Mouse (Mus musculus) ovary, adult 18-20 months (tissue): Measurements from ENCODE around the gene Gas6.

Experiments
- DNase-seq: peaks from one replicate; pipeline ENCODE4 v3.0.0; 2022; ENCODE audit warnings: low spot score, mixed read lengths

Gas6 gene

GRCm38 (mm10) chr8:13461085-13461765, 33.1 kb downstream of the Gas6 start:
- DNase-seq = peak; percentile 66

DNA sequence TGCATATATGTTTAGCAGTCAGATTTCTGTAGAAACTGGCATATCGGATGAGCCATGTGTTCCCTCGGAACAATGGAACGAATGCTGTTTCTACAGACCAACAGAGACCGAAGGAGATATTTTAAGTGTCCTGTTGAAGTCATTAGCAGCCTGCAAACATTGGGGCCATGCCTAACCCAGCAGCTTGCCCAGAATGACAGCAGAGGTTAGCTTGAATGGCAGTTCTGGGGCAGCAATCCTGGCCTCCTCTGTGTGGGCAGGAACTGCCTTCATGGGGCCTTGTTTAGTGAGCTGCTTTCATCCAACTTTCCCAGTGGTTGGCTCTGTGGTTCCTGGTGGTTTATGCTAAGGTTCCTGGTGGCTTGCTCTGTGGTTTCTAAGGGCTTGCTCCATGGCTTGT, 34.9 kb downstream of the Gas6 start:
- no peak for DNase-seq

DNA sequence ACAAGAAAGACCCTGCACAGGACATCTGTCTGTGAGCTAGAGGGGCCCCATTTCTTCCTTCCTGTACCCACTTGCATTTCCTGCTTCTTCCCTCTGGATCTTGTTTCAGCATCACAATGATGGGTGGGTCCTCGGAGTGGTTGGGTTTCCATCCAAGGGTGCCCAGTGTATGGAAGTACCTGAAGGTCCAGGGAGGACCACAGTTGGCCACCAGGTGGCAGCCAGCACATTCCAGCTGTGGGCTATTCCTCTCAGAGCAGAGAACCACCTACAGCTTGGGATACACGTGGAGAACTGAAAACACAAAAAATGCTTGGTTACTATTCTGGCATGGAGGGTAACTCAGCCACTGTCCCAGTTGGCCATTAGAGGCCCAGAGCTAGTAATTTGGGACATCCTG, 39.0 kb downstream of the Gas6 start:
- DNase-seq = no peak

DNA sequence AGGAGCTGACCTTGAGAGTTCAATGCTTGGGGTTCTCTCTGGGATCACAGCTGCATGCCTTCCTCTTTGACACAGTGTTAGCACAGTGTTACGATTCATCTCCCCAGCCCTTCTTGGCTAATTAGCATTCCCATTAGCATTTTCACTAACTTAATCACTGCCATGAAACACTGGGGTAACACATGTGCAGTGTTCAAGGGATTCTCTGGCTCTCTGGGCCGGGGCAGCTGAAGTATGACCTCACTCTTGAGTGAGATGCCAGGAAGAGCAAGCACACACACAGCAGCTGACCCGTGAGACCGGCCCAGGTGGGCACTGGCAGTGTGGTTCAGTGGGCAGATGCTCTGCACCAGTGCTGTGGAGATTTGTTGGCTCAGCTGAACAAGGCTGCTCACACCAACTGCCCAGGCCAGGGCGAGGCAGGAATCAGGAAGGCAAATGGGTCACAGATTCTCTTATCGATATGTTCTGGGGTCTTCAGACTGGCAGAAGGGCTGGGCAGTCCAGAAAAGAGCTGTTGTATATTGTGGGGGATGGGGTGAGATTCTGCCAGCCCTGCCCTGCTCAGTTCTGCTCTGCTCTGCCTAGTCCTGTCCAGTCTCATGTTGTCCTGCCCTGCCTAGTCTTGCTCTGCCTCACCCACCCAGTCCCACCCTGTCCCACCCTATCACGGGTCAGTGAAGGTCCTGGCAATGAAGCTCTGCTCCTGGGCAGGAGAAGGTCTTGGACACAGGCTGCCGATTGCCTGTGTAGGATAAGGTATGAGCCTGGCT, 39.8 kb downstream of the Gas6 start:
- no peak for DNase-seq

- no peak for DNase-seq
These were observed 42.5 kb downstream of the Gas6 start for GRCm38 (mm10) chr8:13451747-13452277.

- no peak for DNase-seq
These were observed 46.1 kb downstream of the Gas6 start for GRCm38 (mm10) chr8:13448145-13448544.

DNA sequence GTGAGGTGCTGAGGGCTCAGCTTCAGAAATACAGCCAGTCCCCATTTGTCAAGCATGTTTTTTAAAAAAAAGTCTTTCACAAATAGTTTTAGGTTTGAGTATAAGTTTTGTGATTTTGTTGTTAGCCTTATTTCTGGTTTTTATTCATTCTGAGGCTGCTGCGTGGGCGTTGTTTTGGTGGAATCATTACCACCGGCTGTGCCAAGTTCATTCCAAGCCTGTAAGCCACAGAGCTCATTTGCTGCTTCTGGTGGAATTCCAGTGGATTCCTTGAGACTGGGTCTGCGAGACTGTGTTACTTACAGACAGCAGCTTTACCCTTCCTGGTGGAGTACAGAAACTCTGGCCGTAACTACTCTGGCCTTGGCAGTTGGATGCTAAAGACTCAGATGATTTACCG, 47.8 kb downstream of the Gas6 start:
- DNase-seq = no peak

GRCm38 (mm10) chr8:13442152-13442551, 52.1 kb downstream of the Gas6 start:
- DNase-seq = no peak

GRCm38 (mm10) chr8:13437531-13437930, 56.8 kb downstream of the Gas6 start:
- no peak for DNase-seq

DNA sequence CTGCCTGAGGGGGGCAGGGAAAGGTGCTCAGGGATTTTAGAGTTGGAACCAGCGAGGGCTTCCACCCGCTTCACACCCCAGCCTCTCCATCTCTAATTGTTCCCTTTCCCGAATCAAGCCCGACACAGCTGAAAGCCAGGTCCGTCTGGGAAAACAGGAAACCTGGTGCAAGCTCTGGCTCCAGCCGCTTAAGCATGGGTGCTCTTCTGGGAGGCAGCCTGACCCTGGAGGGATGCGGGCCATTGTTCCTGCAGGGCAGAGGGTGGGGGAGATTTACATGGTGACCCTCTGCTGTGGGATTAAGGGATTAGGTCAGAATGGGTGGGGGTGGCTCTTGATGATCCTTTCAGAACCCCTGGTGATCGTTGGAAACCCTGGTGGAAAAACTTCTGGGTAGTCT, 58.2 kb downstream of the Gas6 start:
- no peak for DNase-seq

DNA sequence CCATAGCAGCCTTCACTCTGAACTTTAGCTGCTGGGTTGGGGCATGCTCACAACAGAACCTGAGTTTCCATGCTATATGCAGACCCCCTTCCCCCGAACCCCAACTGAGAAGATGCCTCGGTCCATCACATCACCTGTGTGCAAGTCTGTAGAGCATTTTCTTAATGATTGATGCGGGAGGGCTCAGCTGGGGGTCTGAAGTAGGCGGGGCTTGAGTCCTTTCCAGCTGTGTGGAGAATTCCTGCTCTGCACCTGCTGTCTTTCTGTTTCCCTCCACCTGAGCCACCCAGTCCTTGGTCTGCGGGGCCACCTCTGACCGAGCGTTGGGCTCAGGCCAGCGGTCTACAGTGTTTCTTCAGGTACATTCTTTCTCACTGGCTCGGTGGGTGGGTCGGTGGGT, 59.4 kb downstream of the Gas6 start, which contains the start of gene Tmem255b:
TSS of gene Tmem255b (plus strand) at position 301 of the 400 bp plus-strand sequence.
- no peak for DNase-seq

DNA sequence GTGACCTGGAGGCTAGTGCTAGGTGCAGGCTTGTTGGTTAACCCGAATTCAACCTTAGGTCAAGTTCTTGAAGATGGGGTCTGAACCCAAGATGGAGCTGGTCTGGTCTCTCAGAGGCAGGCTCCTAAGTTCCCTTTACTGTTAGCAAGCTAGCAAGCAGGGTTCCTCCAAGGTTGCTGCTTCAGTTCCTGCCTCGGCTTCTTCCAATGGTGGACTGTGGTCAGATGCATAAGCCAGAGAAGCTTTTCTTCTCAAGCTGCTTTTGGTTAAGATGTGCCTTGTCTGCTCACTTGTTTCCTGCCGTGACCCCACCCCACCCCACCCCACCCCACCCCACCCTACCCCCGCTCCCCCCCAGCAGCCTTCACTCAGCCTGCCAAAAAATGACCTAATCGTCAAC, 61.2 kb downstream of the Gas6 start:
- no peak for DNase-seq

DNA sequence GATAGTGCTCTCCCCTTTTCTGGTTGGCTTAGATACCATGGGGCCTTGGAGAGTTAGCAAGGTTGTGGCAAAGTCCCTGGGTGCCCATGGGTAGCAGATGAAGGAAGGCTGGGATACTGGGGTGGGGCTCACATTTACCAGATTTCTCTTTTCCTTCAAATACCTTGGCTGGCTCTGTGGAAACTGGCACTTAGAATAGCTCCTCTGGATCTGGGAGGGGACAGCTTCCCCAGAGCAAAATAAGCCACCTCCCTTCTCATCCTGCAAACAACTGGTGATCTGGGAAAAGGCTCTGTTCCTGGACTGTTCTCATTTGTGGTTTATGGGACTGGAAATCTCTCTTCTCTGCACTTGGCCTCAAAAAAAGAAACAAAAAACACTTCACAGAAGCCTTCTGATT, 63.4 kb downstream of the Gas6 start:
- no peak for DNase-seq

DNA sequence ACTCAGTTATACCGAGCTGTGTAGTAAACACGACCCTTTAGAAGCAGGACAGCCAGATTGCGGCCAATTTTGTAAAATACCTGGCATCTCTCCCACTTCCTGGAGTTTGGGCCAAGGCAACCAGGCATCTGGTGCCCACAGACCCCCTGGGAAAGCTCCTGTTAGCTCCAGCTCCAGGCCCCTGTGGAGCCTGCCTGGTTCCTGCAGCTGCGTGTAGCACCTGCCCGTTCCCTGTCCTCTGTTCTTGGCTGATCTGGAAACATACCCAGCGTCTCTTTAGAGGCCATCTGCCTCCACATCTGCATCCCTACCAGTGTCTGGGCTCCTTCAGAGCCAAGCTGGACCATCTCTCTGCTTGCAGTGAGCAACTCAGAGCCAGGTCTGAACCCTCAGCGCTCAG, 63.9 kb downstream of the Gas6 start:
- DNase-seq = no peak

DNA sequence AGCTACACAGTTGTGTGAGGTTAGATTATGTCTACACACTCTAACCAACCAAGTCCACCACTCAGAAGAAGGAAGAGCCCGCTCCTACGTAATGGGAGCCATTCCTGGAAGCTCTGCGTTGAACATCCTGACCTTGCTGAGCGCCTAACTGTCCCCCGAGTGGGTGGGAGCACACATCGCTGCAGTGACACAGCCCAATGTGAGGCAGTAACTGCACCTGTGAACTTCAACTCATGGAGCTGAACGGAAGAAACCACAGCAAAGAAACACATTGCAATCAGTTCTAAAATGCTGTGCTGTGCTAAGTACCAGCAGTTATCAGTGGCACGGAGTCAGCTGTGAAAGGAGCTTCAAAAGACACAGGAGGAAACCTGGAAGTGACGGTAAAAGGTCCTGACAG, 66.1 kb downstream of the Gas6 start:
- no peak for DNase-seq

- no peak for DNase-seq
These were observed 66.9 kb downstream of the Gas6 start for GRCm38 (mm10) chr8:13427351-13427750.

DNA sequence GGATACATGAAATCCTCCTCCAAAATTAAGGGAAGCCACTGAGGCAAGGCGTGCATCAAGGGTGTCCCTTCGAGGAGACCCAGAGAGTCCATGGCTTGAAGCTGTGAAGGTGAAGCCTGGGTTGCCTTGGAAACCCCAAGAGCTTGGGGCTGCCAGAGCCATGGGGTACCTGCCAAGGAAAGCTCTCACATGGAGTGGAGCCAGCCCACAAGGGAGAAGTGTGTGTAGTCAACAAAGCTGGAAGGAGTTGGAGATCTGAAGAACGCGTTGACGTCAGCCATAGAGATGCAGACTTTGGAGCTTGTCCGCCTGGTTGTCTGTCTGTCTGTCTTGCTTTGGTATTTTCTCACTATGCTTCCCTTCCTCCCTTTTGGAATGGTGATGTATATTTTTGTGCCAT, 73.3 kb downstream of the Gas6 start:
- no peak for DNase-seq

- DNase-seq = no peak
These were observed 75.1 kb downstream of the Gas6 start for GRCm38 (mm10) chr8:13419111-13419639.

DNA sequence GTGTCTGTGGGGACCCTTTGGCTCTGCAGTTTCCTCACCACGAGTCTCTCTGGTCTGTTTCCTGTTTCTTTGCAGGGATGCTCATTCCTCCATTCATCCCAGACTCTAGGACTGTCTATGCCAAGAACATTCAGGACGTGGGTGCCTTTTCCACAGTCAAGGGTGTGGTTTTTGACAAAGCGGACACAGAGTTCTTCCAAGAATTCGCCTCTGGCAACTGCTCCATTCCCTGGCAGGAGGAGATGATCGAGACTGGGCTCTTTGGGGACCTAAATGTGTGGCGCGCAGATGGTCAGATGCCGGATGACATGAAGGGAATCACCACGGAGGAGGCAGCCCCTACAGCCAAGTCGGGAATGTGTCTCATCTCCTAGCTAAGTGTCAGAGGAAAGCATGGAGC, 78.4 kb downstream of the Gas6 start:
- no peak for DNase-seq
